Mouse (Mus musculus) heart, adult 18-20 months (tissue): Measurements from ENCODE around the gene Sipa1l1. TPM values are rescaled to one million over a fixed set of nuclear protein-coding genes. Genes with fewer than 3 reads are reported as not detected.
A peak's percentile ranks its signal among the peaks of the same experiment; 100 is the strongest.
"Not testable (repeated sequence)": the region's sequence is repeated elsewhere in the genome, so short reads cannot be mapped to it uniquely, and the experiment has no call there.

Experiments
- DNase-seq, 2 experiments: peaks; one replicate each; pipeline ENCODE4 v3.0.0; 2021 to 2022; ENCODE audit warnings: mixed read lengths in 1 of 2
- total RNA-seq, 2 experiments: library from RNA; stranded (reverse); gene quantifications; 2 replicates each; pipeline ENCODE4 v1.2.3; 2021

Gene Sipa1l1
- total RNA-seq, 2 experiments from 2014 or later: 8.4 to 10.5 TPM

DNA sequence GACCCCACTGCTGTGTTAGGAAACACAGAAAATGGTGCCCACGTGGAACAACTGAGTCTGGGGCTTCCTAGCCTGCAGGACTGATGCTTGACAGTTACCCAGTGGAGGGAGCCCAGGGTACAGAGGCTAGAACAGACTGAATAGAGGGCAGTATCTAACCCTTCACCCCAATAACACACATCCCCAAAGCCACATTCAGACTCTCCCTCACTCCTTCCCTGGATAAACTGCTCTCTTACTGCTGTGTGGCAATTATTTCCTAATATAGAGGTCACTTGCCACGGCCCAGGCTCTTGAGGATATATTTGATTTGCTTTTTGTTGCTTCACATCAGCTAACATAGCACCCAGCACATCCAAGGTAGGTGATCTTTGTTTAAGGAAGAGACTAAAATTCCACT, 307.5 kb downstream of the Sipa1l1 start:
- no peak for DNase-seq

DNA sequence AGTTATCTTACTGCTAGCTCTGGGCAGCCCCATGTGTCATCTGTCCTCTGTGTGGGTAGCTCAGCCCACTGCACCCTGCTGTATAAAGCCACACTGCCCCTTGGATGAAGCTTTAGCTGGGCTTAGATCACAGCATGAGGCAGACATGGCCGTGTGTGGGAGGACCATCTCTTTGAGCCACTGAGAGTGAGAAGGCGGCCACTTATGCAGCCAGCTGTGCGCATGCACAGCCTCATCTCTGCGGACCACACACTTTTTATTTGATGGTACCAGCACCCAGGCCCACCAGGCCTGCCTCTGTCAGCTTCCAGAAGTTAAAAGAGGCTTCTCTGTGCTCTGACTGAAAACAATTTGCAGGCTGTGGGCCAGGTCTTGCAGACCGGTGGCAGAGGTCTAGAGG, 308.7 kb downstream of the Sipa1l1 start:
- DNase-seq: no peak

DNA sequence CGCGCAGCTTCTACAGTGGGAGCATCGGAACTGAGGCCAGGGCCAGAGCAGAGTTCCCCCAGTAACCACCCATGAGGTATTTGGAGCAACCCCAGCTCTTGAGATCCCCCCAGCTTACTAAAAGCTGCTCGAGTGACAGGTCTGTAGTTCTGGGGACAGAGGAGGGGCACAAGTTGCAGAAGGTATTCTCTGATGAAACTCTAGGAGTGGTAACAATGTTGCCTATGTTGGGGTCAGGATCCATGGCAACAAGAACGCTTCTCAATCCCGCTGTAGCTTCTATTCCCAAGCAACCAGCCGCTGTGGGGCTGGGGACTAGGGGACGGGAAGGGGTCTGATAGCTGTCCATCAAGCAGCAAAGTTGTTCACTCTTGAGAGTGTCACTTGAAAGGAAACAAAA, 309.1 kb downstream of the Sipa1l1 start:
- DNase-seq: no peak

DNA sequence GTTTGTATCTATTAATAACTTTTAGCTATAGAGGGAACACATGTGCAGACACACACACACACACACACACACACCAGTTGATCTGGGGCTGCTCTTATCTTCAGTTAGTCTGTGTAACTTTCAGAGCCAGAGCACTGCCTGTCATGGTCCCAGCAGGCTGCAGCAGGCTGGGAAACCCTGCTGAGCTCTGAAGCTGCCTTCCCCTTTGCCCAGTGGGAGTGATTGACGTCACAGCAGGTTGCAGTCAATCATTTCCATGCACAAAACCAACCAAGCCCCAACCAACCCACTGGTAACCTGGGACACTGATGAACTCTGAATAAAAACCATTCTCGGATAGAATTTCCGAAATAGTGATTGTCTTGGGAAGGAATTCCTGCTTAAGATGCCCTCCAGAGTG, 310.3 kb downstream of the Sipa1l1 start:
- DNase-seq: no peak

DNA sequence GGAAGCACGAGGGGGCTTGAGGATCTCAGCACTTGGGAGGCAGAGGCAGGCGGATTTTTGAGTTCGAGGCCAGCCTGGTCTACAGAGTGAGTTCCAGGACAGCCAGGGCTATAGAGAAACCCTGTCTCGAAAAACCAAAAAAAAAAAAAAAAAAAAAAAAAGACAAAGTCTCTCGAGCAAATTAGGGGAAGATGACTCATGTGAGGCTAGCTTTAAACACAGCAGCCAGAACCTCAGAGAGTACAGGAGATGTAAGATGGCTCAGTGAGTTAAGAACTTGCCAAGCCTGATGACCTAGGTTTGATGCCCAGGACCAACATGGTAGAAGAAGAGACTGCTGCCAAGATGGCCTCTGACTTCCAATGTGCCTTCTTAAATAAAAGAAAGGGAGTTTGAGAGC, 311.3 kb downstream of the Sipa1l1 start:
- not testable (repeated sequence) for DNase-seq

DNA sequence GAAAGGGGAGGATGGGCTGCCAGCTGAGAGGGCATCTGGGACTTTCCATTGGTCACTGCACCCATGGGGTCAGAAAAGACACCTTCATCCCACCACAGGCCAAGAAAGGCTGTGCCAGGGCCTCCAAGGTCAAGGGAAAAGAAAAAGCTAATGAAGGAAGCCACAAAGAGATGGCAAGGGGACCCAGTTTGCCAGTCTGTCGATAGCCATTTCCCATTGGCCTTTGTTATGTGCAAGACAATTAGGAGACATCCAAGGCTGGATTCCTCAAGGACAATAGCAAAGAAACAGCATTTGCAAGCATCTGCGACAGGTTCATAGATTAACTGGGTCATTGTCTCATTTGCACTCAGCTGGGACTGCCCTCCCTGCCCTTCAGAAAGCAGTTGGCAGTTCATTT, 316.3 kb downstream of the Sipa1l1 start:
- DNase-seq: no peak

DNA sequence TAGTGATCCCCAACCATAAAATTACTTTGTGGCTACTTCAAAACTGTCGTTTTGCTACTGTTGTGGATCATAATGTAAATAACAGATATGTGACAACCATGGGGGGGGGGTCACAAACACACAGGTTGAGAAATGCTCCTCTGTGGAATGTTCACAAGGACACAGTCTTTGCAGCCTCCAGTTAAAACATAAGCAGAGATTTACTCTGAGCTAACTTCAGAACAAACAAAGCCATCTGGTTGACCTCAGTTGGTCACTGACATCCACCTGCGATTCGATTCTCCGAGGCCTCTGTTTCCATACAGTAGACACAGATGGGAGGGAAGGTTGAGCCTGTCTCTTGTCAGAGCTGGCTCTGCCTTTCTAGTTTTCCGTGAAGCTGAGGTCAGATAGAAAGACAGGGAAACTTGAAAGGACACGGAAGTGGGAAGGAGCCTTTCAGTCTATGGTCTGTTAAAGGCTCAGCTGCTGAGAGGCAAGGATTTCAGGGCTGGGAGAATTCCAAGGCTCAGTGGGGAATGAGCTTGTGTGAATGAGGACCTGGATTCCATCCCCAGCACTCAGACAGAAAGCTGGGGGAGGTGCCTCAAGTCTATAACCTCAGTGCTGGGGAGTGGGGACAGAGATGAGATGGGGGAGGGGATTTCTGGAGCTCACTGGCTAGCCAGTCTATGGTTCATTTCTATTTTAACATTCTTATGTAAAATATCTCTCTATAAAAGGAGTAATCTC, 317.9 kb downstream of the Sipa1l1 start:
- no peak for DNase-seq

DNA sequence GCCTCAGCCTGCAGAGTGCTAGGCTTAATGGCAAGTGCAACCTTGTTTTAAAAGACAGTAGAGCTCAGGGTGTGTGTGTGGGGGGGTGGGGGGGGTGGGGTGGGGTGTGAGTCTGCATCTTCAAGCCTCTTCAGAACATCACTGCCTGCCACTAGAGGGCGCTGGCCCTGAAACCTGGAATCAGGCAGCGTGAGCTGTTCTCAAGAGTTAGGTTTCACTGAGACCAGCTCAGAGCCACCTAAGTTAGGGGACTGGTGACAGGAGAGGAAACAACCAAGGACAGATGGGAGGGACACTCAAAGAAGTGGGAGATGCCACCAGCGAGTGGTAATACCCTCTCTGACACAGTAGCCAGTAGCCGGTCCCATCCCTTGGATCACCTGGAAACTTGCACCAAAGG, 320.0 kb downstream of the Sipa1l1 start:
- peak; percentile 25 to 48 for DNase-seq

DNA sequence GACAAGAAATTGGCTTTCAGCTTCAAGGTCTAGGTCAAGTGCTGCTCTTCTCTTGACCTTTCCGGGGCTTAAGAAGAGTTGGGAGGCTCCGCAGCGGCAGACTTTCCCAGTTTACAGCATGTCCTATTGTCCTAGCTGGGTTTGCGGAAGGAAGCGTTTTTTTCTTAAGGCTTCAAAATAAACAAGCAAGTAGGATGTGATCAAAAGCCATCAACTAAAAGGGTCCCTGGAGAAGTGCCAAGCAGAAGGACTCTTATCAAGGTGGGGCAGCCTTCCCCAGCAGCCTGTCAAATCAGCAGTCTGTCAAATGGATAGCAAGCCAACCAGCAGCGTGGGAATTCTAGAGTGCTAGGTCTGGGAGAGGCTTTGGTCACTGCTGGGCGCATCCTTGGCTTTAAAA, 320.5 kb downstream of the Sipa1l1 start:
- peak; percentile 29 to 62 for DNase-seq

DNA sequence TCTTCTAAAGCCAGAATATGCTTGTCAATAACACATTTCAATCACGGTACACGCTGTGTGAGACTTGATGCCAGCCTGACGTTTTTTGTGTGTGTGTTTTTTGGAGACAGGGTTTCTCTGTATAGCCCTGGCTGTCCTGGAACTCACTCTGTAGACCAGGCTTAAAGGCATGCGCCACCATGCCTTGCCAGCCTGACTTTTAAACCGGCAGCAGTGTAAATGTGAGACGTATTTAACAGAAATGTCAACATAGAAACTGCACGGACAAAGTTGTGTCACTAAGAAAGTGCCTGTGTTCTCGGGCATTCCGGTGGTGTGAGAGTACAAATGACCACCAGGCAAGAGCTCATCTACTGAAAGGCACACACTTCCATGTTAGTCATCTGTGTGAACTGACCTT, 323.3 kb downstream of the Sipa1l1 start:
- no peak for DNase-seq

DNA sequence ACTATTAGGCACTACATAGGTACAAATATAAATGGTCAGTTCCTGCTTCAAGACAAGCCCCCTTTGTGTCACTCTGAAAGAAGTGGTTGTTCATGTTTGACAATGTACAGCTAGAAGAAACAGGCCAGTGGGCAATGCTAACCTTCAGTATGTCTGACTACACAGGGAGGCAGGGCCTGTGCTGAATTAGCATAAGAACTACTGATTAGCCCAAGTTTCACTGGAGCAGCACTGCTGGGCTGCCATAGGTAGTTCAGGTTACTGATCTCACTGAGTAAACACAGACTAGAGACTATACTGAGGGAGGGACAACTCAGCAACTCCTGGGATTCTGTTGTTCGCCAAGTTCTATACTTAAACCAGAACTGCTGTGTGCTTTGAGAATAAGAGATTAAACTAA, 324.1 kb downstream of the Sipa1l1 start:
- DNase-seq: not testable (repeated sequence)

DNA sequence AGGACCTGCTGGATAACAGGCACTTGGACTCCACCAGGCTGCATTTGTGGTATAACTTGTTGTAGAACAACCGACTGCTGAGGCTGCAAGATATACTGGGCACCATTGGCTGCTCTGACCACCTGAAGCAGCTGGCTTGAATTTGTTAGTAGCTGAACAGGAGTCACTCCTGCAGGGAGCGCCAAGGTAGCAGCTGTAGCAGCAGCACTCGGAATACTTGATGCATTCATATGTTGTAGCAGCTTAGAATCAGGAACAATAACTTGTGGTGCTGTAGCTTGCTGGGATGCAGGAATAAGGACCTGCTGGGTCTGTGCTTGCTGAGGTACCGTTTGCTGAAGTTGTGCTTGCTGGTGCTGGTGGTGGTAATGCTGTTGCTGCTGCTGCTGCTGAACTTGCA, 326.8 kb downstream of the Sipa1l1 start:
- DNase-seq: no peak

DNA sequence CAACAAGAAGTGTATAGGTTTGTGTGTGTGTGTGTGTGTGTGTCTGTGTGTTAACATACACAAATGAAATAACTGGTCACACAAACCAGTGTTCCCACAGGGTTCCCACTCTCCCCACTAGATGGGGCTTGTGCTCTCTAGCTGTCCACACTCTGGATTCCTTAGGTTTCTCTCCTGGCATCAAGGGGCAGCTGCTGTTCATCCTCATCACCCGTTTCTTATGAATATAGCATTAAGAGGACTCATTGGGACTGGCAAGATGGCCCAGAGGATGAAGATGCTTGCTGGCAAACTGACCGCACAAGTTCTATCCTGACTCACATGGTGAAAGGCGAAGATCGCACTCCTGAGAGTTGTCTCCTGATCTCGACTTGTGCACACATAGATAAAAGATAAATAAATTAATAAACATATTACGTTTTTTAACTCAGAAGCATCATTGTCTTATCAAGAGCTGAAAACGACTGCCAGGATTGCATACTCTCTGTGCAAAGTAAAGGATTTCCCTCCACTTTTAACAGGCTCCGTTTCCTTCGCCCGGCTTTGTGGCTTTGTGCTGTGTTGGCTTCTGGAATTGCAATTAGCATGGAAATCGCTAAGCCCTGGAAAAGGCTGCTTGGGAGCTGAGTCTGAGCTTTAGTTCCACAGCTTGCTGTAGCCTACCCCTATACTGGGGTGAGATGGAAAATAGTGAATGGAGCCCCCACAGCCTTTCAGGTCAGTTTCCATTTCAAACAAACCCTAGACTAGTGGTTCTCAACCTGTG, 328.9 kb downstream of the Sipa1l1 start:
- peak; percentile 27 to 74 for DNase-seq

DNA sequence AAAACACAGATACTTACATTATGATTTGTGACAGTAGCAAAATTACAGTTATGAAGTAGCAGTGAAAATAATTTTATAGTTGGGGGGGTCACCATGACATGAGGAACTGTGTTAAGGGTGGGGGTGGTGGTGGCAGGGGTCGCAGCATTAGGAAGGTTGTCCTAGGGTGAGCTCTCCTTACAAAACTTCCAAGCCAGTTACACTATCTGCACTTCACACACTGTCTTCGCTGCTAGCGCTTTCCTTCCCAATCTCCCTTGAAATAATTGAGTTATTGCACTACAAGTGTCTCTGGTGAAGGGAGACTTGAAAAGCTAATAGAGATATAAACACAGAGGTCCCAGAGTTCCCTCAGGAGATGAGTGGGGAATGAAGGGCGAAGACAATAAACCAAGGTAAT, 329.6 kb downstream of the Sipa1l1 start:
- no peak for DNase-seq

DNA sequence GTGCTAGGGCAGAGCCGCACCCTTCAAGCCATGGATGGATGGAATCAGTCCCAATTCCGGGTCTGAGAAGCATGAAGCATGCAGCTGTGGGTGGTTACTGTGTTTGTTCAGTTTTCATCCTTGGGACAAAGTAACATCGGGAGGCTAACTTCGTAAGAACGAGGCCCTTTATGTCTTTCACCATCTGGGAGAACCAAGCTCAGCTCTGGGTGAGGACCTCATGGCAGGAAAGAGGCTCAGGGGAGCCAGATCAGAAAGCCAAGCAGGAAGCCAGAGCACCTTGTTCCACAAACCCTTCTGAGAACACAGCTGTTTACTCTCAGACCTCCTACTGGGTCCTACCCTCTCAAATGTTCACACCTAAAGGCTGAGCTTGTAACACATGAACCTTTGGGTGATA, 330.6 kb downstream of the Sipa1l1 start:
- DNase-seq: no peak
